Mouse (Mus musculus): ENCODE data around the gene Foxd2. TPM values are rescaled to one million over a fixed set of nuclear protein-coding genes. Genes with fewer than 3 reads are reported as not detected.

The Foxd2 gene
- polyA plus RNA-seq (2017; shearing (Covaris generic)) = 1 to 10 TPM in 1 of 2 experiments, under 1 TPM in 1; 0.23 to 1.4 TPM

GRCm38 (mm10) chr4:114908829-114909601 is at the start of gene Foxd2:
Gene Foxd2, minus strand, starts transcription at chr4:114908873.

DNA sequence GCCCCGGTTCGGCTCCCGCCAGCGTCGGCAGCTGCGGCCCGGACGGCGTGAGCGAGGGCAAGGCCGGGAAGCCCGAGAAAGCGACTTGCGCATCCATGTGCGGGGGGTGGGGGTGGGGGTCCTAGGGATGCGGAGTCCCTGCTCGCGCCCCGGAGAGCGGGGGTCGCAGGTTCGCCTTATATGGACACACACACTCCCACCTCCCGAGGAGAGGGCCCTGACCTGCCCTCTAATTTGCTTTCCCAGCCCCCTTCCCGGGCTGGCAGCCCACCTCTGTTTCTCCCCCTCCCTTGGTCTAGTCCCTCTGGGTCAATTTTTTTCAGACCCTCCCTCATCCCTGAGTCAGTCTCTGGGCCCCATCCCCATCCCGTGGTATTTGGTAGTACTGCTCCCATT is 17.2 kb upstream of the Foxd2 start, which contains the start of gene Foxe3:
Gene Foxe3, minus strand, starts transcription at position 97 of the 396 bp plus-strand sequence.

Other genes starting within 250 kb of the Foxd2 start
- not detected for gene Gm12830, start 87.2 kb downstream of the Foxd2 start, polyA plus RNA-seq (2017; shearing (Covaris generic))
- not detected for gene Foxe3, start 17.1 kb upstream of the Foxd2 start, polyA plus RNA-seq (2017; shearing (Covaris generic))
- gene Cmpk1, start 78.4 kb upstream of the Foxd2 start, polyA plus RNA-seq (2017; shearing (Covaris generic)) = 100 to 1,000 TPM; 104 to 117 TPM
- gene Stil, start 91.3 kb upstream of the Foxd2 start, polyA plus RNA-seq (2017; shearing (Covaris generic)) = 1 to 10 TPM; 4.6 to 5.6 TPM
- under 1 TPM; 0.36 to 0.61 TPM for gene Tal1, start 147.6 kb upstream of the Foxd2 start, polyA plus RNA-seq (2017; shearing (Covaris generic))
- 10 to 100 TPM; 13.6 to 37.1 TPM for gene Pdzk1ip1, start 179.8 kb upstream of the Foxd2 start, polyA plus RNA-seq (2017; shearing (Covaris generic))
- under 1 TPM in 1 of 2 experiments, not detected in 1; 0.41 TPM for gene Cyp4x1, start 225.4 kb upstream of the Foxd2 start, polyA plus RNA-seq (2017; shearing (Covaris generic))

Measured in activated CD4-positive, CD25-positive, alpha-beta regulatory T cell (primary cell).